Comparison of ENCODE assay signal across 24 mouse cellular contexts in genomic region chr2:19085105-19085504, GRCm38 (mm10).
DNase-seq lines count a peak whose midpoint lies in the region; ATAC-seq lines count a peak whose summit lies in the region.
"Had no signal": no experiment of that assay in that cellular context is flagged by ENCODE, and none has a peak within 500 bp of the region (broad histone marks: within the 10 kb centered on the region; RNA-seq: fewer than 3 reads in every experiment).

No protein-coding gene starts in this region.

- no peak overlapping the region for H3K4me3 ChIP-seq in heart, embryonic 11.5 days (ENCODE audit: low read depth, low read length)
- no peak overlapping the region for H3K4me3 ChIP-seq in limb, embryonic 11.5 days (ENCODE audit: low read depth, low read length)
- H3K4me3 ChIP-seq in limb, embryonic 10.5 days = no peak overlapping the region
- H3K4me3 ChIP-seq: embryonic facial prominence, embryonic 10.5 days; embryonic facial prominence, embryonic 12.5 days; forebrain, embryonic 13.5 days; forebrain, embryonic 15.5 days had no signal

- peak; percentile 15 for DNase-seq in heart, adult 11 months
- DNase-seq in limb, embryonic 11.5 days (ENCODE audit: low spot score) = peak; percentile 8
- DNase-seq in limb, embryonic 10.5 days (ENCODE audit: low spot score) = no peak
- DNase-seq in MEL-GATA-1-ER (ENCODE audit: extremely low read depth, low read depth) = peak; percentile 13
- no peak for DNase-seq in right cerebral cortex, postnatal 25 days
- DNase-seq: adrenal gland, adult 8-10 months; adrenal gland, postnatal 14 days; adrenal gland, postnatal 36 days; B cell, adult 2 months; cerebellum, adult 11-12 months; cerebellum, adult 2 months; cerebellum, adult 9-10 months; cerebellum, postnatal 10 days; cerebellum, postnatal 25 days; forebrain, postnatal 0 days had no signal

- ATAC-seq in heart, embryonic 11.5 days (replicated peaks; ENCODE audit: insufficient number of reproducible peaks, low FRiP score, low TSS enrichment) = no peak
- no peak for ATAC-seq in limb, embryonic 11.5 days (ENCODE audit: insufficient number of reproducible peaks, low FRiP score, low TSS enrichment, low read depth)
- peak; percentile 59 for ATAC-seq in megakaryocyte-erythroid progenitor cell, adult 5-6 weeks (replicated peaks; ENCODE audit: low FRiP score, low TSS enrichment, poor library complexity, severe bottlenecking)
- no peak for ATAC-seq in CD4-positive, CD25-positive, alpha-beta regulatory T cell, adult 4 months
- ATAC-seq: activated CD4-positive, CD25-positive, alpha-beta regulatory T cell, adult 4 months; forebrain, embryonic 13.5 days; forebrain, embryonic 15.5 days; forebrain, postnatal 0 days; Patski had no signal

- no peaks in the 10 kb centered on the region for H3K36me3 ChIP-seq in heart, embryonic 11.5 days (ENCODE audit: control insufficient read depth, insufficient read depth, low read length)
- no peaks in the 10 kb centered on the region for H3K36me3 ChIP-seq in limb, embryonic 11.5 days (ENCODE audit: control insufficient read depth, insufficient read depth, low read length)
- H3K36me3 ChIP-seq in limb, embryonic 10.5 days = no peaks in the 10 kb centered on the region
- H3K36me3 ChIP-seq: embryonic facial prominence, embryonic 10.5 days; embryonic facial prominence, embryonic 12.5 days; forebrain, embryonic 15.5 days had no signal

- no peaks in the 10 kb centered on the region for H3K27me3 ChIP-seq in heart, embryonic 11.5 days (ENCODE audit: control insufficient read depth, insufficient read depth, low read length)
- H3K27me3 ChIP-seq in limb, embryonic 11.5 days (ENCODE audit: control insufficient read depth, insufficient read depth, low read length) = no peaks in the 10 kb centered on the region
- H3K27me3 ChIP-seq in limb, embryonic 10.5 days (ENCODE audit: low read depth, poor library complexity, severe bottlenecking) = no peaks in the 10 kb centered on the region
- H3K27me3 ChIP-seq: embryonic facial prominence, embryonic 12.5 days; forebrain, embryonic 13.5 days; forebrain, embryonic 15.5 days; Patski had no signal

- H3K9me3 ChIP-seq in heart, embryonic 11.5 days (replicated peaks; ENCODE audit: control insufficient read depth, low read length) = no peaks in the 10 kb centered on the region
- no peaks in the 10 kb centered on the region for H3K9me3 ChIP-seq in limb, embryonic 11.5 days (ENCODE audit: control insufficient read depth, low read length)
- H3K9me3 ChIP-seq in limb, embryonic 10.5 days (replicated peaks) = no peaks in the 10 kb centered on the region
- H3K9me3 ChIP-seq: embryonic facial prominence, embryonic 10.5 days; embryonic facial prominence, embryonic 12.5 days; forebrain, embryonic 15.5 days had no signal

- no peak overlapping the region for H3K4me2 ChIP-seq in heart, embryonic 11.5 days
- no peak overlapping the region for H3K4me2 ChIP-seq in limb, embryonic 11.5 days (ENCODE audit: low read depth, severe bottlenecking)
- H3K4me2 ChIP-seq: embryonic facial prominence, embryonic 12.5 days; forebrain, embryonic 13.5 days; forebrain, embryonic 15.5 days had no signal

- H3K9ac ChIP-seq in heart, embryonic 11.5 days (ENCODE audit: low read depth, low read length) = no peak overlapping the region
- H3K9ac ChIP-seq in limb, embryonic 11.5 days (ENCODE audit: low read length) = no peak overlapping the region
- H3K9ac ChIP-seq: embryonic facial prominence, embryonic 12.5 days; forebrain, embryonic 13.5 days; forebrain, embryonic 15.5 days; forebrain, postnatal 0 days had no signal

- WGBS in heart, embryonic 11.5 days (ENCODE audit: insufficient replicate concordance) = 45% methylated on average over 4 of the region's 4 CpGs
- WGBS in limb, embryonic 11.5 days = 87% methylated on average over 4 of the region's 4 CpGs
- 87% methylated on average over 4 of the region's 4 CpGs for WGBS in limb, embryonic 10.5 days

- no peak overlapping the region for H3K27ac ChIP-seq in heart, embryonic 11.5 days (ENCODE audit: low read depth, low read length)
- no peak overlapping the region for H3K27ac ChIP-seq in limb, embryonic 11.5 days (replicated peaks; ENCODE audit: low read depth, low read length)
- no peak overlapping the region for H3K27ac ChIP-seq in limb, embryonic 10.5 days
- H3K27ac ChIP-seq: embryonic facial prominence, embryonic 10.5 days; embryonic facial prominence, embryonic 12.5 days; forebrain, embryonic 13.5 days; forebrain, embryonic 15.5 days had no signal

- no peaks in the 10 kb centered on the region for H3K4me1 ChIP-seq in heart, embryonic 11.5 days (ENCODE audit: control insufficient read depth, insufficient read depth, low read length)
- no peaks in the 10 kb centered on the region for H3K4me1 ChIP-seq in limb, embryonic 11.5 days (ENCODE audit: control insufficient read depth, insufficient read depth, low read length)
- H3K4me1 ChIP-seq in limb, embryonic 10.5 days = no peaks in the 10 kb centered on the region
- H3K4me1 ChIP-seq: embryonic facial prominence, embryonic 10.5 days; embryonic facial prominence, embryonic 12.5 days; forebrain, embryonic 13.5 days; forebrain, embryonic 15.5 days had no signal

Comparison
In these comparisons a context has a peak if more than half of its experiments do, and no peak if none do; other contexts are left out.
1. DNase-seq: peak in heart, adult 11 months (single experiment), limb, embryonic 11.5 days (single experiment) and MEL-GATA-1-ER (single experiment); none in limb, embryonic 10.5 days (single experiment) and right cerebral cortex, postnatal 25 days (single experiment).